Mouse (Mus musculus): ENCODE measurements around the gene Gpsm3. TPM values are rescaled to one million over a fixed set of nuclear protein-coding genes. Genes with fewer than 3 reads are reported as not detected.

The Gpsm3 gene
- polyA plus RNA-seq (2014; fragmentation: Illumina TruSeq; extraction: RNeasy Lipid Tissue Mini Kit (QIAGEN cat#74804); ENCODE audit: low replicate concordance), result 2.0 TPM

GRCm38 (mm10) chr17:34589681-34590101 lies at the start of gene Gpsm3:
Gene Gpsm3, plus strand, starts transcription at chr17:34589806.

GRCm38 (mm10) chr17:34564003-34564421 lies 25.6 kb upstream of the Gpsm3 start, which contains the start of gene Notch4:
Gene Notch4, plus strand, starts transcription at chr17:34564268.

GRCm38 (mm10) chr17:34591029-34591993 lies 1.7 kb downstream of the Gpsm3 start, which contains the start of gene Pbx2:
Gene Pbx2, plus strand, starts transcription at chr17:34591266.

GRCm38 (mm10) chr17:34597566-34598095 lies 8.0 kb downstream of the Gpsm3 start, which contains the start of gene Ager:
Gene Ager, plus strand, starts transcription at chr17:34597862.

DNA sequence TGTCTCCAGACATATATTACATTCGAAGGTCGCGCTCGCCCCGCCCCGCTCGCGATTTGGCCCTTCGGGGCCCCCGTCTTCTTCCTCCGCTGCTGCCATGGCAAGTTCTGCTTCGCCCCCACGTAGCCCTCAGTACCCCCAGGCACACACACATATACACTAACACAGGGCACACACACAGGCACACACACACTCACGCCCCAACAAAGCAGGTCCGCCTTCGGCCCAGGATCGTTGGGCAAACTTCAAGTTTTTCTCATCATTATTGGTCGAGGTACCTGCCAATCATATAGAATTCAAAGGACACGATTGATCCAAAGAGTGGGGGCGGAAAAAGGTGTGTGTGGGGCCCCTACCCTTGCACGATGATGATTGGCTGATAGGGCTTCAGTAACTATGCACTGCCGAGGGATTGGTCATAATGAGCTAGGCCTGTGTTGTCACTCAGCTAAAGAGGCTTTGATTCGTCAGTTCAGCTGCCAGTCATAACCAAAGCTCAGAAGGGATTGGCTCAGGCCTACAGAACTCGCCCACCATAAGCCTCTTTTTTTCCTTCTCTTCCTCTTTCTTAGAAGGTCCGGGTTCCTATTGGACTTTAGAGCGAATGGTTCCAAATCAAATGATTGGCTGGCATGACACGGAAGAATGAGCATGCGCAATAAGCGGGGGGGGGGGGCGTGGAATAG lies 13.9 kb downstream of the Gpsm3 start, which contains the start of gene Rnf5:
Gene Rnf5, minus strand, starts transcription at position 316 of the 686 bp plus-strand sequence.

DNA sequence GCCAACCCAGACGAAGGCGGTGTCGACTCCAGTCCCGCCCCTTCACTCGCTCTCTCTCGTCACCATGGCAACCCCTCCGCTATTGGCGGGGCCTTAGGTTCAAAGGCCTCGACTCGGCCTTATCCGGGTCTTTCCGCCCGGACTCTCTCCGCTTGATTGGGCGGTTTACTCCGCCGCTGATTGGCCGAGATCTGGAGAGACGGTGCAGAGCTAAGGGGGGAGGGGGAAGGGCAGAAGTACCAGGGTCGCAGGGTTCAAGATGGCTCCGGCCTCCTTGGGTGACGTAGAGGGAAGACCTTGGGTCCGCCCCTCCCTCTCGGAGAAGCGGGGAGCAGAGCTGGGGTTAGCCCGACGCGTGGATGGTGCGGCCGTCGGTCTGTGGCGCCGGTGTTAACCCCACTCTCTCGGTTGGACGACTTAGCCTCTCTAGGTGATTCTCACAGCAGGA lies 14.5 kb downstream of the Gpsm3 start, which contains the start of gene Agpat1:
Gene Agpat1, plus strand, starts transcription at position 202 of the 448 bp plus-strand sequence.

GRCm38 (mm10) chr17:34615871-34616270 lies 26.3 kb downstream of the Gpsm3 start, which contains the start of gene Egfl8:
Gene Egfl8, minus strand, starts transcription at chr17:34615971.

DNA sequence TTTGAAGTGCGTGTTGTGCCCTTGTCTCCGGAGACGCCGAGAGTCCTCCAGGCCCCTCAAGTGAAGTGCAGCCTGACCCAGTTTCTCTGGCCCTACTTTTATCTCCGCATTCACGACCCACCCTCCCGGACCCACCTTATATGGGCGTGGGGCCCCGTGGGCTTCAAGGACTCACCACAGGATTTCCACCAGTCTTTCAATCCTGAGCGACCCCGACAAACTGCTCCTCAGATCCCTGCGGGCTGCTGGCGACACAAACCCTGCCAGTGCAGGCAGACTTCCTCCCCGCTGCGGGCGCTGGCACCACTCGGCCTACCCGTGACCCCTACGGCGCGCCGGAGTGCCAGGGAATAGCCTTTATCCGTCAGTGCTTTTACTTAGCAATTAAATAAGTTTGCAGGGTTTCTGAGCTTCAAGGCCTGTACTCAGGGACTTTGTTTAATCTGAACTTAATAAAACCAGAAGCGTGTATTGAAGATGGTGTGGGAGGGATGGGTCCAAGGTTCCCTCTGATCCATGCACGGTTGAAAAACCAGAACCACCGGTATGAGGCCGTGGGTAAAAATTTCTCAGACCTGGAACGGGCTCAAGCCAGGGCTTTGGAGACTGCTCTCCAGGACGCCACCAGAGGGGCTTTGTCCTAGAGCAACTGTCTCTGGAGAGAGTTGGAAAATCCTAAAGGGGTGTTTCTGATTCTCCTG lies 38.5 kb downstream of the Gpsm3 start, which contains the start of gene Ppt2:
Gene Ppt2, minus strand, starts transcription at position 568 of the 701 bp plus-strand sequence.

GRCm38 (mm10) chr17:34629221-34629751 lies 39.7 kb downstream of the Gpsm3 start, which contains the start of gene Prrt1:
Gene Prrt1, plus strand, starts transcription at chr17:34629533.

Other genes with a start within 250 kb of the Gpsm3 start
- 76.7 TPM for gene Btnl2, start 235.0 kb upstream of the Gpsm3 start, polyA plus RNA-seq (2014; fragmentation: Illumina TruSeq; extraction: RNeasy Lipid Tissue Mini Kit (QIAGEN cat#74804); ENCODE audit: low replicate concordance)
- gene Btnl1, start 212.7 kb upstream of the Gpsm3 start, polyA plus RNA-seq (2014; fragmentation: Illumina TruSeq; extraction: RNeasy Lipid Tissue Mini Kit (QIAGEN cat#74804); ENCODE audit: low replicate concordance), result 231 TPM
- gene BC051142, start 191.0 kb upstream of the Gpsm3 start, polyA plus RNA-seq (2014; fragmentation: Illumina TruSeq; extraction: RNeasy Lipid Tissue Mini Kit (QIAGEN cat#74804); ENCODE audit: low replicate concordance), result 1.1 TPM
- gene Btnl4, start 112.5 kb upstream of the Gpsm3 start, polyA plus RNA-seq (2014; fragmentation: Illumina TruSeq; extraction: RNeasy Lipid Tissue Mini Kit (QIAGEN cat#74804); ENCODE audit: low replicate concordance), result 36.6 TPM
- gene Btnl6, start 72.5 kb upstream of the Gpsm3 start, polyA plus RNA-seq (2014; fragmentation: Illumina TruSeq; extraction: RNeasy Lipid Tissue Mini Kit (QIAGEN cat#74804); ENCODE audit: low replicate concordance), result 268 TPM
- gene Notch4, start 25.5 kb upstream of the Gpsm3 start, polyA plus RNA-seq (2014; fragmentation: Illumina TruSeq; extraction: RNeasy Lipid Tissue Mini Kit (QIAGEN cat#74804); ENCODE audit: low replicate concordance), result 0.15 TPM
- 13.8 TPM for gene Pbx2, start 1.5 kb downstream of the Gpsm3 start, polyA plus RNA-seq (2014; fragmentation: Illumina TruSeq; extraction: RNeasy Lipid Tissue Mini Kit (QIAGEN cat#74804); ENCODE audit: low replicate concordance)
- gene Ager, start 8.1 kb downstream of the Gpsm3 start, polyA plus RNA-seq (2014; fragmentation: Illumina TruSeq; extraction: RNeasy Lipid Tissue Mini Kit (QIAGEN cat#74804); ENCODE audit: low replicate concordance), result not detected
- gene Rnf5, start 13.9 kb downstream of the Gpsm3 start, polyA plus RNA-seq (2014; fragmentation: Illumina TruSeq; extraction: RNeasy Lipid Tissue Mini Kit (QIAGEN cat#74804); ENCODE audit: low replicate concordance), result 56.8 TPM
- gene Agpat1, start 14.5 kb downstream of the Gpsm3 start, polyA plus RNA-seq (2014; fragmentation: Illumina TruSeq; extraction: RNeasy Lipid Tissue Mini Kit (QIAGEN cat#74804); ENCODE audit: low replicate concordance), result 3.7 TPM
- not detected for gene Egfl8, start 26.2 kb downstream of the Gpsm3 start, polyA plus RNA-seq (2014; fragmentation: Illumina TruSeq; extraction: RNeasy Lipid Tissue Mini Kit (QIAGEN cat#74804); ENCODE audit: low replicate concordance)
- gene Ppt2, start 38.7 kb downstream of the Gpsm3 start, polyA plus RNA-seq (2014; fragmentation: Illumina TruSeq; extraction: RNeasy Lipid Tissue Mini Kit (QIAGEN cat#74804); ENCODE audit: low replicate concordance), result 0.74 TPM
- gene Prrt1, start 39.7 kb downstream of the Gpsm3 start, polyA plus RNA-seq (2014; fragmentation: Illumina TruSeq; extraction: RNeasy Lipid Tissue Mini Kit (QIAGEN cat#74804); ENCODE audit: low replicate concordance), result 1.6 TPM
- gene Fkbpl, start 55.0 kb downstream of the Gpsm3 start, polyA plus RNA-seq (2014; fragmentation: Illumina TruSeq; extraction: RNeasy Lipid Tissue Mini Kit (QIAGEN cat#74804); ENCODE audit: low replicate concordance), result 1.6 TPM
- 1.3 TPM for gene Atf6b, start 57.3 kb downstream of the Gpsm3 start, polyA plus RNA-seq (2014; fragmentation: Illumina TruSeq; extraction: RNeasy Lipid Tissue Mini Kit (QIAGEN cat#74804); ENCODE audit: low replicate concordance)
- gene Tnxb, start 80.7 kb downstream of the Gpsm3 start, polyA plus RNA-seq (2014; fragmentation: Illumina TruSeq; extraction: RNeasy Lipid Tissue Mini Kit (QIAGEN cat#74804); ENCODE audit: low replicate concordance), result not detected
- gene C4b, start 154.1 kb downstream of the Gpsm3 start, polyA plus RNA-seq (2014; fragmentation: Illumina TruSeq; extraction: RNeasy Lipid Tissue Mini Kit (QIAGEN cat#74804); ENCODE audit: low replicate concordance), result 0.19 TPM
- not detected for gene Cyp21a1, start 214.8 kb downstream of the Gpsm3 start, polyA plus RNA-seq (2014; fragmentation: Illumina TruSeq; extraction: RNeasy Lipid Tissue Mini Kit (QIAGEN cat#74804); ENCODE audit: low replicate concordance)
- 17.0 TPM for gene Stk19, start 247.1 kb downstream of the Gpsm3 start, polyA plus RNA-seq (2014; fragmentation: Illumina TruSeq; extraction: RNeasy Lipid Tissue Mini Kit (QIAGEN cat#74804); ENCODE audit: low replicate concordance)
- gene Dxo, start 247.2 kb downstream of the Gpsm3 start, polyA plus RNA-seq (2014; fragmentation: Illumina TruSeq; extraction: RNeasy Lipid Tissue Mini Kit (QIAGEN cat#74804); ENCODE audit: low replicate concordance), result 1.6 TPM